Mouse (Mus musculus) MEL (cell line): ENCODE data around the gene Asgr2. TPM values are rescaled to one million over a fixed set of nuclear protein-coding genes. Genes with fewer than 3 reads are reported as not detected.

Source experiments
- DNase-seq: peaks from one replicate; pipeline ENCODE4 v3.0.0; 2011; ENCODE audit warnings: low read depth, low spot score
- H3K27ac ChIP-seq: 2 replicates; pipeline ENCODE4 v1.5.1; 2012; ENCODE audit warnings: low read depth, mild to moderate bottlenecking, control low read depth, low read length, moderate library complexity; ENCODE audit not compliant: control insufficient read depth
- H3K27me3 ChIP-seq, 2 experiments: fragments of 150-350 bp in 1 of 2; sonication (generic) in 1 of 2; 2 replicates each; pipeline ENCODE4 v1.6.1; 2012; ENCODE audit warnings: low read length in 2 of 2, mild to moderate bottlenecking in 2 of 2, improper control_type of control experiment in 1 of 2, moderate library complexity in 1 of 2; ENCODE audit not compliant: insufficient read depth in 2 of 2, control insufficient read depth in 1 of 2
- H3K36me3 ChIP-seq, 2 experiments: 2 replicates each; pipeline ENCODE4 v1.6.1; 2012 to 2014; ENCODE audit warnings: low read length in 2 of 2, improper control_type of control experiment in 1 of 2, inconsistent platforms in 1 of 2, mild to moderate bottlenecking in 1 of 2; ENCODE audit not compliant: insufficient read depth in 2 of 2, control insufficient read depth in 1 of 2
- H3K4me1 ChIP-seq, 2 experiments: fragments of 150-350 bp in 1 of 2; sonication (generic) in 1 of 2; 2 replicates each; pipeline ENCODE4 v1.6.1; 2012; ENCODE audit warnings: low read length in 2 of 2, improper control_type of control experiment in 1 of 2, mild to moderate bottlenecking in 1 of 2; ENCODE audit not compliant: insufficient read depth in 2 of 2, control insufficient read depth in 1 of 2
- H3K4me3 ChIP-seq, 2 experiments: fragments of 150-350 bp in 1 of 2; sonication (generic) in 1 of 2; 2 replicates each; pipeline ENCODE4 v1.5.1; 2012; ENCODE audit warnings: low read depth in 2 of 2, low read length in 2 of 2, mild to moderate bottlenecking in 2 of 2, moderate library complexity in 2 of 2, control low read depth in 1 of 2, improper control_type of control experiment in 1 of 2; ENCODE audit not compliant: control insufficient read depth in 1 of 2, insufficient read depth in 1 of 2
- H3K79me2 ChIP-seq: 2 replicates; pipeline ENCODE4 v1.6.1; 2012; ENCODE audit warnings: mild to moderate bottlenecking, low read length, moderate library complexity; ENCODE audit not compliant: control insufficient read depth, poor library complexity, insufficient read depth
- H3K9ac ChIP-seq: 2 replicates; pipeline ENCODE4 v1.6.1; 2012; ENCODE audit warnings: low read depth, mild to moderate bottlenecking, control low read depth, low read length, moderate library complexity; ENCODE audit not compliant: control insufficient read depth, poor library complexity, severe bottlenecking
- H3K9me3 ChIP-seq: fragments of 150-350 bp; sonication (generic); replicated peaks from 2 replicates; pipeline ENCODE4 v1.6.1; 2012; ENCODE audit warnings: mild to moderate bottlenecking, low read length, improper control_type of control experiment, moderate library complexity; ENCODE audit not compliant: insufficient read depth
- BHLHE40 ChIP-seq: IDR thresholded peaks from 2 replicates; pipeline ENCODE4 v1.6.1; 2012; ENCODE audit warnings: low read depth, mild to moderate bottlenecking, inconsistent platforms, low read length, improper control_type of control experiment, borderline replicate concordance
- CHD1 ChIP-seq: IDR thresholded peaks from 2 replicates; pipeline ENCODE4 v1.6.1; 2012; ENCODE audit warnings: low read depth, mild to moderate bottlenecking, inconsistent platforms, low read length, improper control_type of control experiment
- CHD2 ChIP-seq: IDR thresholded peaks from 2 replicates; pipeline ENCODE4 v1.6.1; 2011; ENCODE audit warnings: low read length, improper control_type of control experiment
- CTCF ChIP-seq, 3 experiments: IDR thresholded peaks in 2 of 3; conservative IDR thresholded peaks in 1 of 3; 2 replicates each; pipeline ENCODE4 v1.5.1; 2011 to 2012; ENCODE audit warnings: low read length in 3 of 3, low read depth in 2 of 3, mild to moderate bottlenecking in 2 of 3, improper control_type of control experiment in 1 of 3, inconsistent platforms in 1 of 3, mixed read lengths in 1 of 3, moderate library complexity in 1 of 3; ENCODE audit not compliant: control insufficient read depth in 1 of 3, insufficient read depth in 1 of 3, poor library complexity in 1 of 3, severe bottlenecking in 1 of 3
- ELF1 ChIP-seq: IDR thresholded peaks from 2 replicates; pipeline ENCODE4 v1.6.1; 2014; ENCODE audit warnings: low read depth, mild to moderate bottlenecking, inconsistent platforms, low read length, improper control_type of control experiment, moderate library complexity
- EP300 ChIP-seq, 2 experiments: IDR thresholded peaks; 2 replicates each; pipeline ENCODE4 v1.6.1; 2011; ENCODE audit warnings: improper control_type of control experiment in 2 of 2, low read length in 2 of 2, low read depth in 1 of 2, mild to moderate bottlenecking in 1 of 2
- ETS1 ChIP-seq: IDR thresholded peaks from 2 replicates; pipeline ENCODE4 v1.6.1; 2012; ENCODE audit warnings: low read depth, mild to moderate bottlenecking, inconsistent platforms, low read length, improper control_type of control experiment, moderate library complexity
- GATA1 ChIP-seq: IDR thresholded peaks from 2 replicates; pipeline ENCODE4 v1.6.1; 2011; ENCODE audit warnings: low read depth, low read length, improper control_type of control experiment
- MAZ ChIP-seq: IDR thresholded peaks from 2 replicates; pipeline ENCODE4 v1.6.1; 2012; ENCODE audit warnings: low read depth, mild to moderate bottlenecking, inconsistent platforms, low read length, improper control_type of control experiment
- RAD21 ChIP-seq: IDR thresholded peaks from 2 replicates; pipeline ENCODE4 v1.6.1; 2011; ENCODE audit warnings: mild to moderate bottlenecking, low read depth, low read length, improper control_type of control experiment
- SIN3A ChIP-seq: IDR thresholded peaks from 2 replicates; pipeline ENCODE4 v1.6.1; 2012; ENCODE audit warnings: low read length, improper control_type of control experiment, inconsistent platforms
- SMC3 ChIP-seq: IDR thresholded peaks from 2 replicates; pipeline ENCODE4 v1.6.1; 2011; ENCODE audit warnings: low read depth, low read length, improper control_type of control experiment
- TAL1 ChIP-seq: IDR thresholded peaks from 2 replicates; pipeline ENCODE4 v1.6.1; 2012; ENCODE audit warnings: mild to moderate bottlenecking, inconsistent platforms, low read length, moderate library complexity, mixed read lengths
- TBP ChIP-seq: IDR thresholded peaks from 2 replicates; pipeline ENCODE4 v1.8.0; 2011; ENCODE audit warnings: low read depth, low read length, improper control_type of control experiment
- TCF12 ChIP-seq: IDR thresholded peaks from 2 replicates; pipeline ENCODE4 v1.6.1; 2014; ENCODE audit warnings: low read depth, mild to moderate bottlenecking, inconsistent platforms, low read length, improper control_type of control experiment, moderate library complexity
- USF1 ChIP-seq: IDR thresholded peaks from 2 replicates; pipeline ENCODE4 v1.6.1; 2014; ENCODE audit warnings: low read depth, mild to moderate bottlenecking, inconsistent platforms, low read length, improper control_type of control experiment, moderate library complexity
- ZC3H11A ChIP-seq: IDR thresholded peaks from 2 replicates; pipeline ENCODE4 v1.6.1; 2012; ENCODE audit warnings: low read depth, mild to moderate bottlenecking, inconsistent platforms, low read length, improper control_type of control experiment
- ZMIZ1 ChIP-seq: IDR thresholded peaks from 2 replicates; pipeline ENCODE4 v1.6.1; 2012; ENCODE audit warnings: low read depth, mild to moderate bottlenecking, inconsistent platforms, low read length, improper control_type of control experiment, moderate library complexity
- ZNF384 ChIP-seq: IDR thresholded peaks from 2 replicates; pipeline ENCODE4 v1.6.1; 2012; ENCODE audit warnings: low read depth, mild to moderate bottlenecking, inconsistent platforms, low read length, improper control_type of control experiment
- polyA plus RNA-seq, 2 experiments: library from polyadenylated mRNA; stranded (reverse) in 1 of 2; unstranded in 1 of 2; fragments of >175 nt in 1 of 2; fragments of >200 nt in 1 of 2; gene quantifications; 2 replicates each; pipeline versions ENCODE4 v1.2.1 to v1.2.4; 2012; ENCODE audit warnings: low replicate concordance in 2 of 2, low read depth in 1 of 2; ENCODE audit not compliant: insufficient read length in 2 of 2, insufficient read depth in 1 of 2, missing spikeins in 1 of 2
- total RNA-seq: library from RNA; depleted of rRNA; stranded (reverse); fragments of 300-350 nt; gene quantifications from 2 replicates; pipeline ENCODE4 v1.2.3, GENCODE M21; 2012

Asgr2 gene
- total and polyA plus RNA-seq, 3 experiments, result not detected

DNA sequence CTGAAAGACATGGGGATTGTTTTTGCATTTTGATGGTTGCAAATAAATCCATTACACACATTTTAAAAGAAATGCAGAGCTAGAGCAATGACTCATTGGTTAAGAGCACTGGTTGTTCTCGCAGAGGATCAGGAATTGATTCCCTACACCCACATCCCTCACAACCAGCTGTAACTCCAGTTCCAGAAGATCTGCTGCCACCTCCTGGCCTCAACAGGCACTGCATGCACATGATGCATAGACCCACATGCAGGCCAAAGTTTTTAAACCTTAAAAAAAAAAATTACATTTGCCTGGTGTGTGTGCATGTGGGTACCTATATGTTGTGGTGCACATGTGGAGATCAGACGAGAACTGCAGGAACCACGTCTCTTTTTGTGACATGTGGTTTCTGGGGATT is 17.7 kb downstream of the Asgr2 start:
- H3K27ac ChIP-seq, result no peak overlapping the region
- H3K36me3 ChIP-seq, result no peaks in the 10 kb centered on the region
- H3K4me3 ChIP-seq, result no peak overlapping the region
- no peaks in the 10 kb centered on the region for H3K79me2 ChIP-seq
- H3K4me1 ChIP-seq, result no peaks in the 10 kb centered on the region
- DNase-seq, result peak; percentile 77
- H3K27me3 ChIP-seq, result peaks cover 7 to 10% of the 10 kb centered on the region in 2 experiments
- H3K9me3 ChIP-seq, result no peaks in the 10 kb centered on the region
- H3K9ac ChIP-seq, result no peak overlapping the region
- TF ChIP-seq ETS1 (no peak), SMC3 (peak; percentile 93), TBP (no peak), EP300 (IDR thresholded peaks at IDR 0.05; ENCODE audit: low read depth in 1 of 2, low read length in 2 of 2) (no peak), CTCF (IDR thresholded peaks at IDR 0.05 in 2 of 3, conservative IDR thresholded peaks at IDR 0.05 in 1 of 3; ENCODE audit: control insufficient read depth in 1 of 3, insufficient read depth in 1 of 3, low read depth in 2 of 3, low read length in 3 of 3, poor library complexity in 1 of 3, severe bottlenecking in 1 of 3) (peak; percentile 80 to 91 (median 90)), BHLHE40 (no peak), ZMIZ1 (no peak), ELF1 (no peak), ZC3H11A (peak; percentile 74), CHD2 (no peak), RAD21 (peak; percentile 79), ZNF384 (peak; percentile 58), TCF12 (no peak)

GRCm38 (mm10) chr11:70114562-70114961 is 22.1 kb downstream of the Asgr2 start:
- Histone ChIP-seq H3K27ac (no peak overlapping the region), H3K79me2 (no peaks in the 10 kb centered on the region), H3K4me3 (no peak overlapping the region), H3K9ac (no peak overlapping the region), H3K27me3 (peaks cover 2% of the 10 kb centered on the region in 2 experiments; a peak in 2 of 4 replicates), H3K9me3 (no peaks in the 10 kb centered on the region), H3K36me3 (no peaks in the 10 kb centered on the region), H3K4me1 (no peaks in the 10 kb centered on the region)
- no peak for DNase-seq
- TF ChIP-seq USF1 (no peak), CHD1 (no peak), ZNF384 (no peak), GATA1 (no peak), ZMIZ1 (no peak), CTCF (IDR thresholded peaks at IDR 0.05 in 2 of 3, conservative IDR thresholded peaks at IDR 0.05 in 1 of 3; ENCODE audit: control insufficient read depth in 1 of 3, insufficient read depth in 1 of 3, low read depth in 2 of 3, low read length in 3 of 3, poor library complexity in 1 of 3, severe bottlenecking in 1 of 3) (no peak), MAZ (no peak), SIN3A (no peak), BHLHE40 (no peak), TAL1 (no peak)
